Mouse (Mus musculus): ENCODE measurements around the gene Meis2.

DNA sequence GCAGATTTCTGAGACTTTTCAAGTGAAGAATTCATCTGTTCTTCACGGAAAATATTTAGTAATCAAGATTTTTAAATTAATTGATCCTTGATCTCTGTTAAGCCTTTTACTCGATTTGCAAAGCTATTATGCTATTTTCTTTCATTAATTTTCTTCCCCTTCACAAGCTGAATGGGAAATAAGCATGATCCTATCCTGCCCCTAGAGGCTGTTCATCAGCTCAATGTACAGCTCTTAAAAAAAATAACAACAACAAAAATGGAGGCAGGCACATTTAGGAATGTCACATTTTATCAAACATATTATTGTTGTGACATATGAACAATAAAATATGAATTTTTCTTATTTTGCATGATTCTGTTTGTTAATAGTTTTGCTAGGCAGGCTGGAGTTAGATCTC, 103.5 kb downstream of the Meis2 start:
- no peak for TF ChIP-seq CTCF (IDR thresholded peaks at IDR 0.05; ENCODE audit: low read depth)
- no peak for TF ChIP-seq EP300 (IDR thresholded peaks at IDR 0.05; ENCODE audit: low read depth)

Data from liver, embryonic 14.5 days (tissue).